Mouse (Mus musculus) layer of hippocampus, postnatal 36 days (tissue): ENCODE data around the gene Olfr1308. TPM values are rescaled to one million over a fixed set of nuclear protein-coding genes. Genes with fewer than 3 reads are reported as not detected.

ENCODE experiments used
- DNase-seq, 2 experiments: peaks; one replicate each; pipeline ENCODE4 v3.0.0; 2022
- total RNA-seq, 2 experiments: library from RNA; stranded (reverse); gene quantifications; 2 replicates each; pipeline ENCODE4 v1.2.3; 2021

Gene Olfr1308
- not detected for total RNA-seq

GRCm38 (mm10) chr2:111964844-111965243 lies at the start of gene Olfr1308:
TSS of gene Olfr1308 (minus strand) at chr2:111964944.
- no peak for DNase-seq

GRCm38 (mm10) chr2:112012608-112013007 lies 47.9 kb upstream of the Olfr1308 start, which contains the start of gene Olfr1310:
TSS of gene Olfr1310 (minus strand) at chr2:112012708.
- DNase-seq = no peak

GRCm38 (mm10) chr2:111990181-111990580 lies 25.4 kb upstream of the Olfr1308 start, which contains the start of gene Olfr1309:
TSS of gene Olfr1309 (minus strand) at chr2:111990281.
- DNase-seq = no peak

DNA sequence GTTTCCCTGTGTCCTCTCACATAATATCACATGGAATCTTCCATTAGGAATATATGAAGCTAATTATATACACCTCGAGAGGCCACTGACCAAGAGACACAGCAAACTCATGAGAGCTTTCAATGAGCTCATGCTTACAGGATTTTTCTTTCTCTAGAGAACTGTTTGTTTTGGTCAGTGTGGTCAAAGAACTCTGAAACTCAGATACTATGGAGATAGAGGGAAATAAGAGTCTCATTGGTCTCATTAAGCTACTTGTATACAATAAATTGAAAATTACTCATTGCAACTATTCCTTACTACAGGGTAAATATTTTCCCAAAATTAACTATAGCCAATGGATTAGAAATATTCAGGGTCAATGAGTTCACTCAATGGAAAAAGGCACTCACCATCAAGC lies 15.4 kb downstream of the Olfr1308 start, which contains the start of gene Olfr1307:
Gene Olfr1307 (minus strand): TSS at position 101 of the 400 bp plus-strand sequence.
- no peak for DNase-seq

DNA sequence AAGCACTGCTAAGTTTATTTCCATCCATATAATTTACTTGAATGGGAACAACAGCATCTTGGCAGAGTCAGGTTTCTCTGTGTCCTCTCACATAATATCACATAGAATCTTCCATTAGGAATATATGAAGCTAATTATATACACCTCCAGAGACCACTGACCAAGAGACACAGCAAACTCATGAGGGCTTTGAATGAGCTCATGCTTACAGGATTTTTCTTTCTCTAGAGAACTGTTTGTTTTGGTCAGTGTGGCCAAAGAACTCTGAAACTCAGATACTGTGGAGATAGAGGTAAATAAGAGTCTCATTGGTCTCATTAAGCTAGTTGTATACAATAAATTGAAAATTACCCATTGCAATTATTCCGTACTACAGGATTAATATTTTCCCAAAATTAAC lies 48.6 kb downstream of the Olfr1308 start, which contains the start of gene Olfr1306:
Gene Olfr1306 (minus strand): TSS at position 101 of the 400 bp plus-strand sequence.
- DNase-seq = no peak

Other genes with a start within 250 kb of the Olfr1308 start
- not detected for gene Olfr1301, start 213.9 kb downstream of the Olfr1308 start, total RNA-seq
- not detected for gene Olfr1302, start 187.5 kb downstream of the Olfr1308 start, total RNA-seq
- gene Olfr1303, start 144.6 kb downstream of the Olfr1308 start, total RNA-seq = not detected
- not detected for gene Olfr1305, start 87.8 kb downstream of the Olfr1308 start, total RNA-seq
- gene Olfr1306, start 48.7 kb downstream of the Olfr1308 start, total RNA-seq = not detected
- under 1 TPM; 0.05 to 0.07 TPM for gene Olfr1307, start 15.5 kb downstream of the Olfr1308 start, total RNA-seq
- not detected for gene Olfr1309, start 25.3 kb upstream of the Olfr1308 start, total RNA-seq
- not detected for gene Olfr1310, start 47.8 kb upstream of the Olfr1308 start, total RNA-seq
- not detected for gene Olfr1311, start 59.5 kb upstream of the Olfr1308 start, total RNA-seq
- not detected for gene Olfr1312, start 85.3 kb upstream of the Olfr1308 start, total RNA-seq
- gene Olfr1313, start 112.9 kb upstream of the Olfr1308 start, total RNA-seq = not detected
- gene Olfr1314, start 131.8 kb upstream of the Olfr1308 start, total RNA-seq = not detected
- gene Olfr1315-ps1, start 150.5 kb upstream of the Olfr1308 start, total RNA-seq = not detected
- not detected for gene Olfr1316, start 170.0 kb upstream of the Olfr1308 start, total RNA-seq
- gene Olfr1317, start 175.4 kb upstream of the Olfr1308 start, total RNA-seq = not detected
- not detected for gene Olfr1318, start 189.3 kb upstream of the Olfr1308 start, total RNA-seq